Mouse (Mus musculus): Measurements from ENCODE around the gene Dusp6. TPM values are rescaled to one million over a fixed set of nuclear protein-coding genes. Genes with fewer than 3 reads are reported as not detected.
A peak's percentile ranks its signal among the peaks of the same experiment; 100 is the strongest.

Dusp6 gene
- polyA plus RNA-seq, 1 experiment from 2014 or later: 41.9 TPM

DNA sequence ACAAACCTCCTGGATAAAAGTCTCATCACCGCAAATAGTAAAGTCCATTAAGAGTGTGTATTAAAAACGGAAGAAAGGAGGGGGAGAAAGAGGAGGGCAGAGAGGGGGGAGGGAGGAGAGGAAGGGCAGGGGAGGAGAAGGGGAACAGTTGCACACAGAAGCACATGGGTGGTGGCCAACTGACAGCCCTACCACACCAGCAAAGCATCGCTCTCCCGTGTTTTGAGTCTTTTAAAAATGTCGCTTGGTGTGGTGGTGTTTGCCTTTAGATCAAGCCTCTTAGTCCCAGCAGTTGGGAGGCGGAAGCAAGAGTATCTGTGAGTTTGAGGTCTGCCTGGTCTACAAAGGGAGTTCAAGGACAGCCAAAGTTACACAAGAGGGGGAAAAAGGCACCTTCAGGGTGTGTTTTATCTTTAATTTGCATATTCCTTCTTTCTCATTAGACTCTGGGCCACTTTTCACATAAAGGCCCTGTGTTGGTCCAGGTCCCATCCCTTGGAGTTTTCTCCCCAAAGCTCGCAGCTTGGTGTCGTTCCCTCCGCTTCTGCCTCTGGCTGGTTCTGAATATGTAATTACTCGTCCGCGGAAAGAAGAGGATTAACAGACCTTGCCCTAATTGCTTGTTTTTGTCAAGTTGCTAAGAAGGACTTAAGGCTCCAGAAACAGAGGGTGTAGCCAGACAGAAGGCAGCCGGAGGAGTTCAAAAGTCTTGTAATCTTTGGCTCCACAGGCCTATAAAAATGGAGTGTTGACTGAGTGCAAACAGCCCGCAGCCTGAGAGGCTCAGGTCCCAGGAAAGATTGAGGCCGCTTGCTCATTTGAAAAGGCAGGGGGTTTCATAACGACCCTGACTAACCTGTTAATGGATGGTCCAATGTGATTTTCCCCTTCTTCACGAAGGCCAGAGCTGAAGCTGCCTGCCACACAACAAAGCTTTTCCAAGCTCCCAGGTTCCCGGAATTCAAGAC lies 35.6 kb downstream of the Dusp6 start:
- Histone ChIP-seq H3K9ac (ENCODE audit: low read length) (0 out of 2 replicates have a peak overlapping the region, but pooled peaks have one; percentile 2), H3K36me3 (ENCODE audit: control insufficient read depth, insufficient read depth, low read length) (no peaks in the 10 kb centered on the region), H3K27me3 (ENCODE audit: control insufficient read depth, insufficient read depth, low read length) (no peaks in the 10 kb centered on the region), H3K4me2 (peak overlapping the region; percentile 5; the same call in 1 of the 2 replicates), H3K9me3 (ENCODE audit: control insufficient read depth, low read length) (no peaks in the 10 kb centered on the region), H3K4me1 (ENCODE audit: control insufficient read depth, insufficient read depth, low read length) (peaks cover 8% of the 10 kb centered on the region), H3K27ac (ENCODE audit: low read depth, low read length) (no peak overlapping the region), H3K4me3 (ENCODE audit: low read depth, low read length) (no peak overlapping the region)
- DNase-seq (ENCODE audit: low spot score, missing footprints) (peak; percentile 90), ATAC-seq (ENCODE audit: low FRiP score) (peak; percentile 67)
- 12% methylated on average over 18 of the region's 18 CpGs for WGBS

DNA sequence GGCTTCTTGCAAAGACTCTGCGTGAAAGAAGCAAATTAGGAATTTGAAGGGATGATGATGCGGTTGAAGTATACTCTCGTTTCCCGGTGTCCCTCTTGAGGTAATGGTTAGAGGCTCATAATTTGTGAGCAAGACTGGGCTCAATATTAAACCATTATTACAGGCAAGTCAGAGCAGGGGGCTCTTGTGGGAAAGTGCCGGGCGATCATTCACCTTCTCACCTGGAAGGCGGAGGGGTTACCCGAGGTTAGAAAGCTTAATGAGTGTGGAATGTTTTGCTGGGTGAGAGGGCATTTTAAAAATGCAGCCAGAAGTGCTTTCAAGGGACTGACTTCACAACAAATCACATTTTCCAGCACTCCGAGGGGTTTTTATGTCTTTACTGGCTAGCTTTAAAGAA lies 36.3 kb downstream of the Dusp6 start:
- H3K4me2 ChIP-seq: peak overlapping the region; percentile 5; the same call in 1 of the 2 replicates
- ATAC-seq (ENCODE audit: low FRiP score): peak; percentile 16
- H3K27ac ChIP-seq (ENCODE audit: low read depth, low read length): no peak overlapping the region
- 0 out of 2 replicates have a peak overlapping the region, but pooled peaks have one; percentile 2 for H3K9ac ChIP-seq (ENCODE audit: low read length)
- 12% methylated on average over 9 of the region's 9 CpGs for WGBS
- peak; percentile 85 for DNase-seq (ENCODE audit: low spot score, missing footprints)
- no peaks in the 10 kb centered on the region for H3K9me3 ChIP-seq (ENCODE audit: control insufficient read depth, low read length)
- H3K4me3 ChIP-seq (ENCODE audit: low read depth, low read length): no peak overlapping the region
- H3K4me1 ChIP-seq (ENCODE audit: control insufficient read depth, insufficient read depth, low read length): peaks cover 8% of the 10 kb centered on the region
- no peaks in the 10 kb centered on the region for H3K27me3 ChIP-seq (ENCODE audit: control insufficient read depth, insufficient read depth, low read length)
- no peaks in the 10 kb centered on the region for H3K36me3 ChIP-seq (ENCODE audit: control insufficient read depth, insufficient read depth, low read length)

DNA sequence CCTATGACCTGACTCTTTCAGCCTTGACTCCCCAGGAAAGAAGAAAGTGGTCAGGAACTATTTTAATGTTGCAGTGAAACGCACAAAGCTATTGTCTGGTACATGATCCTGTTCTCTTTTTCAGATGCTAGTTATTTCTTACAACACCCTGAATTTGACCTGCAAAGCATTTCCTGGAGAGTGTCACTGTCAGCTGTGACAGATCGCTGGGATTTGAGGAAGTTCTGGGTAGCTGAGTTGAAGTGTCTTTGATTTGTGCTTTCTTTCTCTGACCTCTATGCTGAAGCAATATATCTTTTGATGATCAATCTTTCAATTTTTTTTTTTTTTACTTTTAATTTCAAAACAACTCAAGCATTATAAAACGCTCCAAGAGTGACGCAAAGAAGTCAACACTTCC lies 39.0 kb downstream of the Dusp6 start:
- DNase-seq (ENCODE audit: low spot score, missing footprints) (no peak), ATAC-seq (ENCODE audit: low FRiP score) (no peak)
- H3K36me3 ChIP-seq (ENCODE audit: control insufficient read depth, insufficient read depth, low read length): no peaks in the 10 kb centered on the region
- H3K4me2 ChIP-seq: no peak overlapping the region
- H3K4me3 ChIP-seq (ENCODE audit: low read depth, low read length): no peak overlapping the region
- H3K4me1 ChIP-seq (ENCODE audit: control insufficient read depth, insufficient read depth, low read length): peaks cover 8% of the 10 kb centered on the region
- no peaks in the 10 kb centered on the region for H3K9me3 ChIP-seq (ENCODE audit: control insufficient read depth, low read length)
- no peaks in the 10 kb centered on the region for H3K27me3 ChIP-seq (ENCODE audit: control insufficient read depth, insufficient read depth, low read length)
- no peak overlapping the region for H3K27ac ChIP-seq (ENCODE audit: low read depth, low read length)
- H3K9ac ChIP-seq (ENCODE audit: low read length): no peak overlapping the region
- 90% methylated on average over 4 of the region's 4 CpGs for WGBS

DNA sequence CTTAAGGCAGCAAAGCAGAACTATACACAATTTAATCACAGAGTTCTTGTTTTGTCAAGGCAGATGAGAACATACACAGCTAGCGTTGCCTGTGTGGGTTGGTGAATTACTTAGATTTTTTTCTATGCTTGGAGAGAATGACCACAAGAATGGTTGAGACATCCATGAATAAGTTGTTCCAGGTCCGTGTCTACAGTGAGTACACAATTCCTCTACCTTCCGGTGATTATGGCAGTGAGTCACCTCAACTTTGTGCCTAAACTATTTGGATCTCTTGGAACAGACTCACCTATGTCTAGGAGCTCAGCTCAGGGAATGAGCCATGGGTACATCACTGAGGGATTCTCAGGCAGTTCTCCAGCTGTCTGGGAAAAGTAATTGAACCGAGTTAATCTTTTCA lies 45.8 kb downstream of the Dusp6 start:
- H3K4me3 ChIP-seq (ENCODE audit: low read depth, low read length): no peak overlapping the region
- H3K4me2 ChIP-seq: no peak overlapping the region
- no peak overlapping the region for H3K27ac ChIP-seq (ENCODE audit: low read depth, low read length)
- ATAC-seq (ENCODE audit: low FRiP score) (no peak), DNase-seq (ENCODE audit: low spot score, missing footprints) (no peak)
- H3K36me3 ChIP-seq (ENCODE audit: control insufficient read depth, insufficient read depth, low read length): no peaks in the 10 kb centered on the region
- no peaks in the 10 kb centered on the region for H3K4me1 ChIP-seq (ENCODE audit: control insufficient read depth, insufficient read depth, low read length)
- 90% methylated on average over 4 of the region's 4 CpGs for WGBS
- no peaks in the 10 kb centered on the region for H3K27me3 ChIP-seq (ENCODE audit: control insufficient read depth, insufficient read depth, low read length)
- H3K9ac ChIP-seq (ENCODE audit: low read length): no peak overlapping the region
- no peaks in the 10 kb centered on the region for H3K9me3 ChIP-seq (ENCODE audit: control insufficient read depth, low read length)

DNA sequence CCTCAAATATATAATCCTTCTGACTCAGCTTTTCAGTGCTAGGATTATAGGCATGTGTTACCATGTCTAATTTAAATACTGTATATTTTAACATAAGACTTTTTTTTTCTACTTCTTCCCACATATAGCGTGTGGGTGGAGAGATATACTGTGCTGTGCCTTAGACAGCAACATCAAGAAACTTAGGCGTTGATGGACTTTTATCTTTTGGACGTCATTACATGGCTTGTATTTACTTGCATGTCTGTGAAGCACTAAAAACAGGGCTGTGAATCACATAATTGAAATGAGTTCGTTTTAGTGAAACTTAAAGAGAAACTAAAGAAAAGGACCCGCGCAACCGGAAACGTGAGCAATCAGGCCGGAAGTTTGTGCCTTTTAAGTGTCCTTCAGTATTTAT lies 46.6 kb downstream of the Dusp6 start:
- H3K27ac ChIP-seq (ENCODE audit: low read depth, low read length): no peak overlapping the region

DNA sequence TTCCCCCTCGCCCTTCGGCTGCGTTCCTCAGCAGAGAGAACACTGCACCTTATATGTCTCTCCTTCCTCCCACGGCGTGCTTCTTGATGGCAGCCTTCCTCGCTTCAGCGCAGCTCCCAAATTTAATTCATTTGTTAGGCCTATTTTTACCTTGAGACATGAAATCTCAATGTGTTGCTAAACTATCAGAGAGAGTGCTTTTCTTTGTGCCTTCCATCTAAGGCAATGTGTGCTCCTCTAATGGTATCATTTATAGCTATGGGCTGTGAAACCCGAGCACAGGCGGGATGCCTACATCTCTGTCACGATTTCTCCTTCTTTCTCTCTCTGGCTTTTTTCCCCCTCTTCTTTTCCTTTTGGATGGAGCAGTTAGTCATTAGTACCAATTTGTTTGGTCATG lies 47.2 kb downstream of the Dusp6 start:
- 89% methylated on average over 10 of the region's 10 CpGs for WGBS
- no peak for DNase-seq (ENCODE audit: low spot score, missing footprints)

More for the DNA sequence above, 46.6 kb downstream of the Dusp6 start:
- Histone ChIP-seq H3K4me1 (ENCODE audit: control insufficient read depth, insufficient read depth, low read length) (no peaks in the 10 kb centered on the region), H3K4me2 (no peak overlapping the region), H3K9ac (ENCODE audit: low read length) (no peak overlapping the region), H3K9me3 (ENCODE audit: control insufficient read depth, low read length) (no peaks in the 10 kb centered on the region), H3K36me3 (ENCODE audit: control insufficient read depth, insufficient read depth, low read length) (no peaks in the 10 kb centered on the region), H3K4me3 (ENCODE audit: low read depth, low read length) (no peak overlapping the region), H3K27me3 (ENCODE audit: control insufficient read depth, insufficient read depth, low read length) (no peaks in the 10 kb centered on the region)
- ATAC-seq (ENCODE audit: low FRiP score) (no peak), DNase-seq (ENCODE audit: low spot score, missing footprints) (no peak)
- WGBS: 89% methylated on average over 9 of the region's 9 CpGs

DNA sequence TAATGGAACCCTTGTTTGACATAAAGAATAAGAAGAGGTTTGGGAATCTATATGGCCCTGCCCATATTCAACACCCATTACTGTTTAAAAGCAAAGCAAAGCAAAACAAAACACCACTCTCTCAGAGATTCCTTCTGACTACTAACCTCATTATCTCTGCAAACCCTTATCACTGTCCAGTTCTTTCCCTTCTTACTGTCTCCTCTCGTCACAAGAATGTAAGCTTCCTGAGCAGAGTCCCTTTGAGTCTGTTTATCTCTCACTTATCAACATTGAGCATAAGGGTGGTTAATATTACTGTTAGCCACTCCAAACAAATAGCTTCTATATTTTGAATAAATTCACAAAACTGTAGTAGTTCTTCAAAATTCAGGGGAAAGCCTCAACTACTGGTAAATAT lies 48.9 kb downstream of the Dusp6 start:
- H3K9ac ChIP-seq (ENCODE audit: low read length): no peak overlapping the region
- H3K27me3 ChIP-seq (ENCODE audit: control insufficient read depth, insufficient read depth, low read length): no peaks in the 10 kb centered on the region
- DNase-seq (ENCODE audit: low spot score, missing footprints) (no peak), ATAC-seq (ENCODE audit: low FRiP score) (no peak)
- 89% methylated on average over 1 of the region's 1 CpGs for WGBS
- no peak overlapping the region for H3K4me2 ChIP-seq
- H3K36me3 ChIP-seq (ENCODE audit: control insufficient read depth, insufficient read depth, low read length): no peaks in the 10 kb centered on the region
- no peaks in the 10 kb centered on the region for H3K9me3 ChIP-seq (ENCODE audit: control insufficient read depth, low read length)
- H3K27ac ChIP-seq (ENCODE audit: low read depth, low read length): no peak overlapping the region
- H3K4me3 ChIP-seq (ENCODE audit: low read depth, low read length): no peak overlapping the region
- H3K4me1 ChIP-seq (ENCODE audit: control insufficient read depth, insufficient read depth, low read length): no peaks in the 10 kb centered on the region

More for the DNA sequence above, 47.2 kb downstream of the Dusp6 start:
- H3K4me3 ChIP-seq (ENCODE audit: low read depth, low read length): no peak overlapping the region
- no peak overlapping the region for H3K9ac ChIP-seq (ENCODE audit: low read length)
- no peaks in the 10 kb centered on the region for H3K4me1 ChIP-seq (ENCODE audit: control insufficient read depth, insufficient read depth, low read length)
- H3K9me3 ChIP-seq (ENCODE audit: control insufficient read depth, low read length): no peaks in the 10 kb centered on the region
- ATAC-seq (ENCODE audit: low FRiP score): no peak
- no peaks in the 10 kb centered on the region for H3K36me3 ChIP-seq (ENCODE audit: control insufficient read depth, insufficient read depth, low read length)
- no peak overlapping the region for H3K4me2 ChIP-seq
- no peaks in the 10 kb centered on the region for H3K27me3 ChIP-seq (ENCODE audit: control insufficient read depth, insufficient read depth, low read length)
- no peak overlapping the region for H3K27ac ChIP-seq (ENCODE audit: low read depth, low read length)

DNA sequence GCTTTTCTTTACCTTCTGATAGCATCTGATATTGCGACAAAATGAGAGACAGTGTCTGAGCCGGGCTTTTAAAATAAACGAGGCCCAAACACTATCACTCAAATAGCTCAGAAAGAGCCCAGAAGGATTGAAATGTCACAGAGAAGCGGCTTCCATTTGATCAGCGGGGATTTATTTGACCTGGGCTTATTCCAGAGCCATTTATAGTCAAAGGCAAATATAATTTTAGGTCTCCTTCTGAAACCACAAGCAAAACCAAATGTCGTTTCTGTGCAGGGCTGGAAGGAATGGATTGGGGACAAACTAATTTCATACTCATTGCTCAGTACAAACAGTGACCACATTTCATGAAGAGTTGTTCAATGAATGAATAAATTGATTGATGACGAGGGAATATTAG lies 51.3 kb downstream of the Dusp6 start:
- Histone ChIP-seq H3K4me3 (ENCODE audit: low read depth, low read length) (no peak overlapping the region), H3K9ac (ENCODE audit: low read length) (no peak overlapping the region), H3K4me2 (no peak overlapping the region), H3K27me3 (ENCODE audit: control insufficient read depth, insufficient read depth, low read length) (no peaks in the 10 kb centered on the region), H3K36me3 (ENCODE audit: control insufficient read depth, insufficient read depth, low read length) (no peaks in the 10 kb centered on the region), H3K4me1 (ENCODE audit: control insufficient read depth, insufficient read depth, low read length) (no peaks in the 10 kb centered on the region), H3K9me3 (ENCODE audit: control insufficient read depth, low read length) (no peaks in the 10 kb centered on the region), H3K27ac (ENCODE audit: low read depth, low read length) (no peak overlapping the region)
- DNase-seq (ENCODE audit: low spot score, missing footprints) (no peak), ATAC-seq (ENCODE audit: low FRiP score) (no peak)
- WGBS: 86% methylated on average over 7 of the region's 7 CpGs

DNA sequence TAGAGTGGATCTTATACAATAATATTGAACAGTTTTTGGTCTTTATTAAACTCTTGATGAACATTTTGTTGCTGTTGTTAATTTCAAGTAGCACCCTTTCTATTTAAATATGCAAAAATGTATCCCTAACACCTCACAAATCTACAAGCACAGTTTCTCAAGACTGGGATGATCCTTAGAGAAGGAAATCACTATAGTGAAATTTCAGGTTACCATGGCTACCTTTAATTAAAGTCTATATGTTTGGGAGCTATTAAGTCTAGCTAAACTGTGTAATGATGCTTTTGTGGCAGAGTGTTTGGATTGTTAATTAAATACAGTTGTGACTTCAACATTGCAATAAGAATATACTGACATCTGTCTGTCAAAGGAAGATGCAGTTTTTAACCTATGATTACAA lies 54.0 kb downstream of the Dusp6 start:
- DNase-seq (ENCODE audit: low spot score, missing footprints) (peak; percentile 64), ATAC-seq (ENCODE audit: low FRiP score) (no peak)
- H3K9me3 ChIP-seq (ENCODE audit: control insufficient read depth, low read length): no peaks in the 10 kb centered on the region

More for the DNA sequence above, 54.0 kb downstream of the Dusp6 start:
- Histone ChIP-seq H3K27me3 (ENCODE audit: control insufficient read depth, insufficient read depth, low read length) (no peaks in the 10 kb centered on the region), H3K27ac (ENCODE audit: low read depth, low read length) (no peak overlapping the region), H3K4me3 (ENCODE audit: low read depth, low read length) (no peak overlapping the region), H3K9ac (ENCODE audit: low read length) (no peak overlapping the region), H3K4me2 (no peak overlapping the region), H3K36me3 (ENCODE audit: control insufficient read depth, insufficient read depth, low read length) (no peaks in the 10 kb centered on the region), H3K4me1 (ENCODE audit: control insufficient read depth, insufficient read depth, low read length) (no peaks in the 10 kb centered on the region)

All from midbrain, embryonic 11.5 days (tissue).